Mouse (Mus musculus) MEL (cell line): Measurements from ENCODE around the gene Tmem216. TPM values are rescaled to one million over a fixed set of nuclear protein-coding genes. Genes with fewer than 3 reads are reported as not detected.

Experiments used
- DNase-seq: peaks from one replicate; pipeline ENCODE4 v3.0.0; 2011; ENCODE audit warnings: low read depth, low spot score
- H3K27ac ChIP-seq: 2 replicates; pipeline ENCODE4 v1.5.1; 2012; ENCODE audit warnings: low read depth, mild to moderate bottlenecking, control low read depth, low read length, moderate library complexity; ENCODE audit not compliant: control insufficient read depth
- H3K27me3 ChIP-seq, 2 experiments: fragments of 150-350 bp in 1 of 2; sonication (generic) in 1 of 2; 2 replicates each; pipeline ENCODE4 v1.6.1; 2012; ENCODE audit warnings: low read length in 2 of 2, mild to moderate bottlenecking in 2 of 2, improper control_type of control experiment in 1 of 2, moderate library complexity in 1 of 2; ENCODE audit not compliant: insufficient read depth in 2 of 2, control insufficient read depth in 1 of 2
- H3K36me3 ChIP-seq, 2 experiments: 2 replicates each; pipeline ENCODE4 v1.6.1; 2012 to 2014; ENCODE audit warnings: low read length in 2 of 2, improper control_type of control experiment in 1 of 2, inconsistent platforms in 1 of 2, mild to moderate bottlenecking in 1 of 2; ENCODE audit not compliant: insufficient read depth in 2 of 2, control insufficient read depth in 1 of 2
- H3K4me1 ChIP-seq, 2 experiments: fragments of 150-350 bp in 1 of 2; sonication (generic) in 1 of 2; 2 replicates each; pipeline ENCODE4 v1.6.1; 2012; ENCODE audit warnings: low read length in 2 of 2, improper control_type of control experiment in 1 of 2, mild to moderate bottlenecking in 1 of 2; ENCODE audit not compliant: insufficient read depth in 2 of 2, control insufficient read depth in 1 of 2
- H3K4me3 ChIP-seq, 2 experiments: fragments of 150-350 bp in 1 of 2; sonication (generic) in 1 of 2; 2 replicates each; pipeline ENCODE4 v1.5.1; 2012; ENCODE audit warnings: low read depth in 2 of 2, low read length in 2 of 2, mild to moderate bottlenecking in 2 of 2, moderate library complexity in 2 of 2, control low read depth in 1 of 2, improper control_type of control experiment in 1 of 2; ENCODE audit not compliant: control insufficient read depth in 1 of 2, insufficient read depth in 1 of 2
- H3K79me2 ChIP-seq: 2 replicates; pipeline ENCODE4 v1.6.1; 2012; ENCODE audit warnings: mild to moderate bottlenecking, low read length, moderate library complexity; ENCODE audit not compliant: control insufficient read depth, poor library complexity, insufficient read depth
- H3K9ac ChIP-seq: 2 replicates; pipeline ENCODE4 v1.6.1; 2012; ENCODE audit warnings: low read depth, mild to moderate bottlenecking, control low read depth, low read length, moderate library complexity; ENCODE audit not compliant: control insufficient read depth, poor library complexity, severe bottlenecking
- H3K9me3 ChIP-seq: fragments of 150-350 bp; sonication (generic); replicated peaks from 2 replicates; pipeline ENCODE4 v1.6.1; 2012; ENCODE audit warnings: mild to moderate bottlenecking, low read length, improper control_type of control experiment, moderate library complexity; ENCODE audit not compliant: insufficient read depth
- CTCF ChIP-seq, 3 experiments: IDR thresholded peaks in 2 of 3; conservative IDR thresholded peaks in 1 of 3; 2 replicates each; pipeline ENCODE4 v1.5.1; 2011 to 2012; ENCODE audit warnings: low read length in 3 of 3, low read depth in 2 of 3, mild to moderate bottlenecking in 2 of 3, improper control_type of control experiment in 1 of 3, inconsistent platforms in 1 of 3, mixed read lengths in 1 of 3, moderate library complexity in 1 of 3; ENCODE audit not compliant: control insufficient read depth in 1 of 3, insufficient read depth in 1 of 3, poor library complexity in 1 of 3, severe bottlenecking in 1 of 3
- ELF1 ChIP-seq: IDR thresholded peaks from 2 replicates; pipeline ENCODE4 v1.6.1; 2014; ENCODE audit warnings: low read depth, mild to moderate bottlenecking, inconsistent platforms, low read length, improper control_type of control experiment, moderate library complexity
- EP300 ChIP-seq, 2 experiments: IDR thresholded peaks; 2 replicates each; pipeline ENCODE4 v1.6.1; 2011; ENCODE audit warnings: improper control_type of control experiment in 2 of 2, low read length in 2 of 2, low read depth in 1 of 2, mild to moderate bottlenecking in 1 of 2
- ETS1 ChIP-seq: IDR thresholded peaks from 2 replicates; pipeline ENCODE4 v1.6.1; 2012; ENCODE audit warnings: low read depth, mild to moderate bottlenecking, inconsistent platforms, low read length, improper control_type of control experiment, moderate library complexity
- HCFC1 ChIP-seq: IDR thresholded peaks from 2 replicates; pipeline ENCODE4 v1.6.1; 2012; ENCODE audit warnings: low read depth, mild to moderate bottlenecking, inconsistent platforms, low read length, improper control_type of control experiment, moderate library complexity
- MAFK ChIP-seq: IDR thresholded peaks from 2 replicates; pipeline ENCODE4 v1.6.1; 2011; ENCODE audit warnings: low read depth, mild to moderate bottlenecking, low read length, improper control_type of control experiment, borderline replicate concordance
- MXI1 ChIP-seq: IDR thresholded peaks from 2 replicates; pipeline ENCODE4 v1.6.1; 2011; ENCODE audit warnings: mild to moderate bottlenecking, low read depth, low read length, improper control_type of control experiment
- NELFE ChIP-seq: IDR thresholded peaks from 2 replicates; pipeline ENCODE4 v1.6.1; 2011; ENCODE audit warnings: low read depth, low read length, improper control_type of control experiment
- NRF1 ChIP-seq: IDR thresholded peaks from 2 replicates; pipeline ENCODE4 v1.6.1; 2014; ENCODE audit warnings: low read depth, mild to moderate bottlenecking, inconsistent platforms, low read length, improper control_type of control experiment, moderate library complexity; ENCODE audit not compliant: poor library complexity, insufficient read depth, severe bottlenecking
- POLR2AphosphoS5 ChIP-seq: IDR thresholded peaks from 2 replicates; pipeline ENCODE4 v1.6.1; 2012; ENCODE audit warnings: low read depth, borderline replicate concordance, mild to moderate bottlenecking, inconsistent platforms, low read length, moderate library complexity, mixed read lengths
- RAD21 ChIP-seq: IDR thresholded peaks from 2 replicates; pipeline ENCODE4 v1.6.1; 2011; ENCODE audit warnings: mild to moderate bottlenecking, low read depth, low read length, improper control_type of control experiment
- RCOR1 ChIP-seq: IDR thresholded peaks from 2 replicates; pipeline ENCODE4 v1.6.1; 2012; ENCODE audit warnings: low read depth, mild to moderate bottlenecking, inconsistent platforms, low read length, improper control_type of control experiment
- SIN3A ChIP-seq: IDR thresholded peaks from 2 replicates; pipeline ENCODE4 v1.6.1; 2012; ENCODE audit warnings: low read length, improper control_type of control experiment, inconsistent platforms
- SMC3 ChIP-seq: IDR thresholded peaks from 2 replicates; pipeline ENCODE4 v1.6.1; 2011; ENCODE audit warnings: low read depth, low read length, improper control_type of control experiment
- TAL1 ChIP-seq: IDR thresholded peaks from 2 replicates; pipeline ENCODE4 v1.6.1; 2012; ENCODE audit warnings: mild to moderate bottlenecking, inconsistent platforms, low read length, moderate library complexity, mixed read lengths
- TCF12 ChIP-seq: IDR thresholded peaks from 2 replicates; pipeline ENCODE4 v1.6.1; 2014; ENCODE audit warnings: low read depth, mild to moderate bottlenecking, inconsistent platforms, low read length, improper control_type of control experiment, moderate library complexity
- ZC3H11A ChIP-seq: IDR thresholded peaks from 2 replicates; pipeline ENCODE4 v1.6.1; 2012; ENCODE audit warnings: low read depth, mild to moderate bottlenecking, inconsistent platforms, low read length, improper control_type of control experiment
- polyA plus RNA-seq, 2 experiments: library from polyadenylated mRNA; stranded (reverse) in 1 of 2; unstranded in 1 of 2; fragments of >175 nt in 1 of 2; fragments of >200 nt in 1 of 2; gene quantifications; 2 replicates each; pipeline versions ENCODE4 v1.2.1 to v1.2.4; 2012; ENCODE audit warnings: low replicate concordance in 2 of 2, low read depth in 1 of 2; ENCODE audit not compliant: insufficient read length in 2 of 2, insufficient read depth in 1 of 2, missing spikeins in 1 of 2
- total RNA-seq: library from RNA; depleted of rRNA; stranded (reverse); fragments of 300-350 nt; gene quantifications from 2 replicates; pipeline ENCODE4 v1.2.3, GENCODE M21; 2012

Gene Tmem216
- total and polyA plus RNA-seq, 3 experiments: 48.0 to 48.1 TPM; not detected in 1

GRCm38 (mm10) chr19:10510759-10511330 is 45.2 kb downstream of the Tmem216 start:
- H3K27ac ChIP-seq: no peak overlapping the region
- H3K4me3 ChIP-seq: no peak overlapping the region
- 0 out of 2 replicates have a peak, but pooled peaks cover 2% of the 10 kb centered on the region for H3K79me2 ChIP-seq
- no peak overlapping the region for H3K9ac ChIP-seq
- DNase-seq: no peak
- no peaks in the 10 kb centered on the region for H3K9me3 ChIP-seq
- no peaks in the 10 kb centered on the region for H3K27me3 ChIP-seq
- TF ChIP-seq RCOR1: no peak
- TF ChIP-seq ELF1: no peak
- no peak for TF ChIP-seq EP300 (IDR thresholded peaks at IDR 0.05; ENCODE audit: low read depth in 1 of 2, low read length in 2 of 2)
- no peak for TF ChIP-seq ETS1
- no peak for TF ChIP-seq SIN3A
- no peak for TF ChIP-seq NELFE
- no peak for TF ChIP-seq HCFC1
- TF ChIP-seq TAL1: no peak
- no peak for TF ChIP-seq MAFK
- TF ChIP-seq, all 39 proteins: peak for 0
- peaks cover 0 to 48% of the 10 kb centered on the region in 2 experiments; a peak in 3 of 4 replicates for H3K36me3 ChIP-seq
- no peaks in the 10 kb centered on the region for H3K4me1 ChIP-seq

- no peak for TF ChIP-seq POLR2AphosphoS5
- peak; percentile 51 for TF ChIP-seq RAD21
- no peak for TF ChIP-seq NRF1
- peak; percentile 72 for TF ChIP-seq SMC3
- 0 out of 2 replicates have a peak, but pooled peaks have one; percentile 6 for TF ChIP-seq TCF12
- peak; percentile 69 for TF ChIP-seq MAFK
- peak; percentile 93 to 100 (median 97) for TF ChIP-seq CTCF (IDR thresholded peaks at IDR 0.05 in 2 of 3, conservative IDR thresholded peaks at IDR 0.05 in 1 of 3; ENCODE audit: control insufficient read depth in 1 of 3, insufficient read depth in 1 of 3, low read depth in 2 of 3, low read length in 3 of 3, poor library complexity in 1 of 3, severe bottlenecking in 1 of 3)
- no peak for TF ChIP-seq MXI1
- 0 out of 2 replicates have a peak, but pooled peaks have one; percentile 21 for TF ChIP-seq ZC3H11A
- TF ChIP-seq ELF1: peak; percentile 64
- Histone ChIP-seq H3K9me3 (no peaks in the 10 kb centered on the region), H3K79me2 (no peaks in the 10 kb centered on the region), H3K4me1 (no peaks in the 10 kb centered on the region), H3K9ac (no peak overlapping the region), H3K27me3 (no peaks in the 10 kb centered on the region), H3K4me3 (no peak overlapping the region), H3K27ac (no peak overlapping the region), H3K36me3 (peaks cover 0 to 40% of the 10 kb centered on the region in 2 experiments; a peak in 2 of 4 replicates)
- DNase-seq: peak; percentile 77
These were observed 53.5 kb downstream of the Tmem216 start for GRCm38 (mm10) chr19:10502571-10502970.
